Mouse (Mus musculus): ENCODE measurements at regions not wholly inside any gene's neighbourhood (a gene's known extent, or its start where the extent isn't known, plus 50 kb on each side); places are given as distances from the start of the nearest gene placed in this dataset.

DNA sequence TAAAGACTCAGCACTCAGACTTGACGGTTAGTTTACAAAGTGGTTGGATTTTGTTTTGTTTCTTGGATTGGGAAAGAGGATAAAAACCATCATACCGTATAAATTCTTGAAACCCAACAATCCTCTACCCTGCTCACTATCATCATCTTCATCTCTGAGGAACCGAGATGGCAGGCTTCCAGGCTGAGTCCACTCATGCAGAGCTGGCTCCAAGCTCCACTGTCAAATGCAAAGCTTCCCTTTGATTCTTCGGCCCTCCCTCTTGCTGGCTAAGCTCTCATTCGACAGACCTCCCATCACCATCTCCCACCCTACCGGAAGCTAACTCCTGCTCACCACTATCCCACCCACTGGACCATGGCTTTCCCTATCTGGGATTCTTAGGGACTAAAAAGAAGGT lies 184.6 kb upstream of the Hnrnpa3 start:
- no peaks in the 10 kb centered on the region for H3K27me3 ChIP-seq (ENCODE audit: control insufficient read depth, insufficient read depth, low read length)
- H3K4me1 ChIP-seq (replicated peaks; ENCODE audit: control insufficient read depth, insufficient read depth), result no peaks in the 10 kb centered on the region
- no peak overlapping the region for H3K4me2 ChIP-seq (replicated peaks; ENCODE audit: low read depth)
- H3K9ac ChIP-seq (ENCODE audit: low read length), result no peak overlapping the region
- no peak overlapping the region for H3K27ac ChIP-seq (replicated peaks)
- TF ChIP-seq EP300 (optimal IDR thresholded peaks at IDR 0.05), result no peak
- H3K36me3 ChIP-seq (ENCODE audit: control insufficient read depth, insufficient read depth, low read length), result no peaks in the 10 kb centered on the region
- ATAC-seq (ENCODE audit: low FRiP score, low TSS enrichment) (no peak), DNase-seq (ENCODE audit: low spot score) (no peak)
- no peak overlapping the region for H3K4me3 ChIP-seq (ENCODE audit: low read depth, low read length)
- 45% methylated on average over 6 of the region's 6 CpGs for WGBS
- H3K9me3 ChIP-seq (ENCODE audit: control insufficient read depth, low read length), result no peaks in the 10 kb centered on the region

DNA sequence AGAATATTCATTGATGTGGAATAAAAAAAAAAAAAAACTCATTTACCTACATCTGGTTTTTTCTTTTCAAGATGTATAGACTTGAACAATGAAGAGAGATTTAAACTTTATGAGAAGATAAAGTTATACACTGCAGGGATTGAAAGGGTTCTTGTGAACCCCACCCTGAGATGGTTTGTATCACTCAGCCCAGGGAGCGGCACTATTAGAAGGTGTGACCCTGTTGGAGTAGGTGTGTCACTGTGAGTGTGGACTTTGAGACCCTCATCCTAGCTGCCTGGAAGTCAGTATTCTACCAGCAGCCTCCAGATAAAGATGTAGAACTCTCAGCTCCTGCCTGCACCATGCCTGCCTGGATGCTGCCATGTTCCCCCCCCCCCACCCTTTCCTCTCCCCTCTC lies 182.7 kb upstream of the Hnrnpa3 start:
- no peak for ATAC-seq (ENCODE audit: low FRiP score, low TSS enrichment)
- no peaks in the 10 kb centered on the region for H3K4me1 ChIP-seq (replicated peaks; ENCODE audit: control insufficient read depth, insufficient read depth)
- DNase-seq (ENCODE audit: low spot score), result no peak
- no peak overlapping the region for H3K4me2 ChIP-seq (replicated peaks; ENCODE audit: low read depth)
- TF ChIP-seq EP300 (optimal IDR thresholded peaks at IDR 0.05) (no peak), CTCF (IDR thresholded peaks at IDR 0.05; ENCODE audit: low read depth) (no peak)
- WGBS, result 77% methylated on average over 1 of the region's 1 CpGs
- H3K36me3 ChIP-seq (ENCODE audit: control insufficient read depth, insufficient read depth, low read length), result no peaks in the 10 kb centered on the region
- no peaks in the 10 kb centered on the region for H3K9me3 ChIP-seq (ENCODE audit: control insufficient read depth, low read length)
- H3K4me3 ChIP-seq (ENCODE audit: low read depth, low read length), result no peak overlapping the region
- H3K9ac ChIP-seq (ENCODE audit: low read length), result no peak overlapping the region
- no peaks in the 10 kb centered on the region for H3K27me3 ChIP-seq (ENCODE audit: control insufficient read depth, insufficient read depth, low read length)
- no peak overlapping the region for H3K27ac ChIP-seq (replicated peaks)

- H3K9me3 ChIP-seq (ENCODE audit: control insufficient read depth, low read length), result no peaks in the 10 kb centered on the region
- H3K27me3 ChIP-seq (ENCODE audit: control insufficient read depth, insufficient read depth, low read length), result no peaks in the 10 kb centered on the region
- H3K9ac ChIP-seq (ENCODE audit: low read length), result no peak overlapping the region
- ATAC-seq (ENCODE audit: low FRiP score, low TSS enrichment), result no peak
- no peak for TF ChIP-seq CTCF (IDR thresholded peaks at IDR 0.05; ENCODE audit: low read depth)
- H3K36me3 ChIP-seq (ENCODE audit: control insufficient read depth, insufficient read depth, low read length), result no peaks in the 10 kb centered on the region
- H3K4me2 ChIP-seq (replicated peaks; ENCODE audit: low read depth), result no peak overlapping the region
- H3K27ac ChIP-seq (replicated peaks), result no peak overlapping the region
- H3K4me3 ChIP-seq (ENCODE audit: low read depth, low read length), result no peak overlapping the region
- WGBS, result 77% methylated on average over 8 of the region's 8 CpGs
- no peak for DNase-seq (ENCODE audit: low spot score)
- no peaks in the 10 kb centered on the region for H3K4me1 ChIP-seq (replicated peaks; ENCODE audit: control insufficient read depth, insufficient read depth)
These were observed 182.0 kb upstream of the Hnrnpa3 start for GRCm38 (mm10) chr2:75477076-75477475.

GRCm38 (mm10) chr2:75479546-75479945 lies 179.5 kb upstream of the Hnrnpa3 start:
- no peak for ATAC-seq (ENCODE audit: low FRiP score, low TSS enrichment)
- H3K9me3 ChIP-seq (ENCODE audit: control insufficient read depth, low read length), result no peaks in the 10 kb centered on the region
- H3K36me3 ChIP-seq (ENCODE audit: control insufficient read depth, insufficient read depth, low read length), result no peaks in the 10 kb centered on the region
- 83% methylated on average over 5 of the region's 5 CpGs for WGBS
- TF ChIP-seq CTCF (IDR thresholded peaks at IDR 0.05; ENCODE audit: low read depth) (no peak), EP300 (optimal IDR thresholded peaks at IDR 0.05) (no peak)
- H3K4me3 ChIP-seq (ENCODE audit: low read depth, low read length), result no peak overlapping the region
- H3K27me3 ChIP-seq (ENCODE audit: control insufficient read depth, insufficient read depth, low read length), result no peaks in the 10 kb centered on the region
- H3K27ac ChIP-seq (replicated peaks), result no peak overlapping the region
- H3K4me1 ChIP-seq (replicated peaks; ENCODE audit: control insufficient read depth, insufficient read depth), result no peaks in the 10 kb centered on the region
- DNase-seq (ENCODE audit: low spot score), result no peak
- no peak overlapping the region for H3K4me2 ChIP-seq (replicated peaks; ENCODE audit: low read depth)
- no peak overlapping the region for H3K9ac ChIP-seq (ENCODE audit: low read length)

DNA sequence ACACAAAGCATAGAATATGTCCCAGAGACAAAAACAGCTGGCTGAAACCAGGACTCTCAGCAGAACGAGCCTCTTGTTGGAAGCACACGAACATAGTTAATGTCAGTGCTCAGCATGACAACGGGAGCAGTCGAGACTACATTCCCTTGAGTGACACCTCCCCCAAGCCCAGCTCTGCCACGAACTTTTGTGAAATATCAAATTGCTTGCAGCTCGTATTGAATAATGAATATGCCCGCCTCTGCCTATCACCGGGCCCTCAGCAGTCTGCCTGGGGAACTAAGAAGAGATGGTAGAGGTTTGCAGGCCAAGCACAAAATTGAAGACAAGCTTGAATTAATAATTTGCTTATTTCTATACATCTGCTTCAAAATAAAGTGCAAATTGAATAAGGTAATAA lies 177.2 kb upstream of the Hnrnpa3 start:
- H3K4me1 ChIP-seq (replicated peaks; ENCODE audit: control insufficient read depth, insufficient read depth), result no peaks in the 10 kb centered on the region
- no peak for DNase-seq (ENCODE audit: low spot score)
- WGBS, result 63% methylated on average over 8 of the region's 8 CpGs

GRCm38 (mm10) chr2:75482484-75482883 lies 176.6 kb upstream of the Hnrnpa3 start:
- ATAC-seq (ENCODE audit: low FRiP score, low TSS enrichment), result no peak
- TF ChIP-seq CTCF (IDR thresholded peaks at IDR 0.05; ENCODE audit: low read depth) (no peak), EP300 (optimal IDR thresholded peaks at IDR 0.05) (no peak)
- WGBS, result 55% methylated on average over 2 of the region's 2 CpGs

More for the DNA sequence above, 177.2 kb upstream of the Hnrnpa3 start:
- Histone ChIP-seq H3K27me3 (ENCODE audit: control insufficient read depth, insufficient read depth, low read length) (no peaks in the 10 kb centered on the region), H3K4me2 (replicated peaks; ENCODE audit: low read depth) (no peak overlapping the region), H3K36me3 (ENCODE audit: control insufficient read depth, insufficient read depth, low read length) (no peaks in the 10 kb centered on the region), H3K27ac (replicated peaks) (no peak overlapping the region), H3K9me3 (ENCODE audit: control insufficient read depth, low read length) (no peaks in the 10 kb centered on the region), H3K4me3 (ENCODE audit: low read depth, low read length) (no peak overlapping the region), H3K9ac (ENCODE audit: low read length) (no peak overlapping the region)
- TF ChIP-seq EP300 (optimal IDR thresholded peaks at IDR 0.05), result no peak
- no peak for TF ChIP-seq CTCF (IDR thresholded peaks at IDR 0.05; ENCODE audit: low read depth)
- ATAC-seq (ENCODE audit: low FRiP score, low TSS enrichment), result no peak

More at GRCm38 (mm10) chr2:75482484-75482883, 176.6 kb upstream of the Hnrnpa3 start:
- DNase-seq (ENCODE audit: low spot score), result no peak
- Histone ChIP-seq H3K27me3 (ENCODE audit: control insufficient read depth, insufficient read depth, low read length) (no peaks in the 10 kb centered on the region), H3K4me2 (replicated peaks; ENCODE audit: low read depth) (no peak overlapping the region), H3K9ac (ENCODE audit: low read length) (no peak overlapping the region), H3K36me3 (ENCODE audit: control insufficient read depth, insufficient read depth, low read length) (no peaks in the 10 kb centered on the region), H3K27ac (replicated peaks) (no peak overlapping the region), H3K4me3 (ENCODE audit: low read depth, low read length) (no peak overlapping the region), H3K4me1 (replicated peaks; ENCODE audit: control insufficient read depth, insufficient read depth) (no peaks in the 10 kb centered on the region), H3K9me3 (ENCODE audit: control insufficient read depth, low read length) (no peaks in the 10 kb centered on the region)

Data from stomach, postnatal 0 days (tissue).